Mouse (Mus musculus) heart, adult 8-10 months (tissue): Measurements from ENCODE around the gene Cux1. TPM values are rescaled to one million over a fixed set of nuclear protein-coding genes. Genes with fewer than 3 reads are reported as not detected.

Experiments used
- DNase-seq: peaks from one replicate; pipeline ENCODE4 v3.0.0; 2022; ENCODE audit warnings: low spot score
- microRNA-seq: library from miRNA; unstranded; fragments of <30 nt; microRNA quantifications from one replicate; pipeline ENCODE4 v1.2.0, GENCODE M21; 2022
- total RNA-seq, 4 experiments: library from RNA; stranded (reverse); gene quantifications; 2 replicates each; pipeline ENCODE4 v1.2.4; 2022

Cux1 gene
- total RNA-seq, 4 experiments from 2014 or later = 79.3 to 102 (median 88.5) TPM

DNA sequence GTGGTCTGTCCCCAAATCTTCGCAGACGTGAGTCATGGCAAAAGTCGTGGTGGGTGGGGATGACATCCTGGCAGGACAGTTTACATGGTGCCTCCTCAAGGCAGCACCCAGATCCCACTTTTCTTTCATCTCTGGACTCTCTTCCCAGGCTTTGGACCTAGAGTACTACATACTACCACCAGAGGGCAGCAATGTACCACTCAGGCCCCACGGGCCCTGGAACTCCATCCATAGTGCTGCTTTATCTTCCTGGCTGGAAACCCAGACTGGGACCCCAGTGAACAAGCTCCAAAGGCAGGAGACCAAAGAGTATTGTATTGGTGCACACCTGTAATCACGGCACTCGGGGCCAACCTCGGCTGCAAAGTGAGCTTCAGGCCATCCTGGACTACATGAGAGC is 365.5 kb downstream of the Cux1 start:
- DNase-seq = peak; percentile 70

DNA sequence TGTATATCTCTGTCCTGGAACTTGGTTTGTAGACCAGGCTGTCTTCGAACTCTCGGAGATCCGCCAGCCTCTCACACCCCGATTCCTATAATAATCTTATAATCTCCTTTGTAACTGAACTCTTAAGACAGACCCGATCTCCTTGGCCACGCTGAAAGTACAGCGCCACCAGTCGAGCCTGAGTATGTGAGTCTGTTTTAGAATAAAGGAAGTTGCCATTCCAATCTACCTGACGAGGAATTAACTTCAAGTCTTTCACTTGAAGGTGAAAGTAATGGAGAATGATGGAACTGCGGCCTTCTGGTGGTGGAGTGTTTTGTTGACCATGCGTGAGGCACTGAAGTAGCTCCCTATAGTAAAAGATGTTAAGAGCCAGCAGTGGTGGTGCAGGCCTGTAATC is 367.8 kb downstream of the Cux1 start:
- no peak for DNase-seq

DNA sequence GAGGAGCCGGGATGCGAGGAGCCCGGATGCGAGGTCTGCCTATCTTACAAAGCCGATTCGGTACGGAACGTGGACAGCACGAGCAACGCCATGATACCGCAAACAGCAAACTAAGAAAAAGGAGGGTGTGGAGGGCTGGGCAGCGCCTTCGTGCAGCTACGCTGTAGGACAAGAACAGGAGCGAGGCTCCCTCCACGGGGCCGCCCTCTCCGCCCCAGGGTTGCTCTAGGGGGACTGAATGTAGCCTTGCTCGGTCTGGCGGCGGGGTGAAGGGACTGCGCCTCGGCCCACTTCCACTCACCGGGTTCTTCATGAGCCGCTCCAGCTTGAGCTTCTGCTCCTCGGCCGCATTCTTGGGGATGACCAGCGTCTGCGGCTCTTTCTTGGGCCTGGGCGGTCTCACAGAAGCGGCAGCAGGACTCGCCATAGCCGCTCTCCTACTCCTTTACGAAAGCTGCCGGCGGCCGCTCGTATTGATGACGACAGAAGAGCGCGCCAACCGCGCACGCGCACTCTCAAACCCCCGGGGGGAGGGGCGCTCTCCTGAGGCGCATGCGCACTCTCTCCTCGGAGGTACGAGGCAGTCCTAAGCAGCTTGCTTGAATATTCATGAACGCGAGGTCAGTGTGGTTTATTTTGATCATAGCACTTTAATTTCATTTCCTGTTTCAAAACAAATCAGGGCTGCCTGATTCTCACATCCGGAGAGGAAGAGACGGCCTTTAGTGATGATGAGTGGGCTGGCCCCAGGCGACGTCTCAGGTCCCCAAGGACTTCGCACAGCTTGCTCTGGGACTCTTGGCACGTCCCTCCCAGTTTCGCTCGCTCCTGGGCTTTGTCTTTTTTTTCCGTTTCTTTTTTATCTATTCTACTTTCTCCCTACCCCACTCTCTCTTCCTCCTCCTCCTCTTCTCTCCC is 368.6 kb downstream of the Cux1 start, which contains the start of gene Prkrip1:
Prkrip1 (minus strand) TSS at position 490 of the 918 bp plus-strand sequence.
- DNase-seq = peak; percentile 93

Small RNAs within 50 kb of the gene (microRNA-seq; reads per million reads assigned to microRNA genes)
- not detected for gene Mir721

Other genes with a start within 250 kb of the Cux1 start
- gene Myl10, start 125.7 kb upstream of the Cux1 start, total RNA-seq = not detected